Mouse (Mus musculus): ENCODE measurements around the gene Mtss1l. TPM values are rescaled to one million over a fixed set of nuclear protein-coding genes. Genes with fewer than 3 reads are reported as not detected.
A peak's percentile ranks its signal among the peaks of the same experiment; 100 is the strongest.

The Mtss1l gene
- polyA plus RNA-seq, 1 experiment from 2014 or later, result 12.4 TPM

DNA sequence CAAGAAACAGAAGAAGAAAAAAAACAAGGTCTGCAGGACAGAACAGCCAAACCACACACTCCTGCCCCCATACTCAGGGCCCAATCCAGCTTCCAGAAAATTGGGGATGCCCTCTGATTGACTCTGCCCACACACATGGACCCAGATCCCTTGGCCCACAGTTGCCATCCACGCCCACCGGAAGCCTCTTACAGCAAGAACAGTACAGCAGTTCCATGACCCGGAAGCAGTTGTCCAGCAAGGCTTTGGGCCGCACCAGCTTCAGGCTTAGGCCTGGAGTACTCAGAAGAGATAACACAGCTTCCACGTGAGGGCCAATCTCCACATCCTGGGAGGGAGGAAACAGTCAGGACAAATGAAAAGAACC lies 21.2 kb downstream of the Mtss1l start:
- no peak for DNase-seq (ENCODE audit: low spot score)
- Histone ChIP-seq H3K4me1 (replicated peaks; ENCODE audit: insufficient read depth, low read length) (no peaks in the 10 kb centered on the region), H3K27ac (no peak overlapping the region), H3K27me3 (ENCODE audit: insufficient read depth, low read length) (no peaks in the 10 kb centered on the region), H3K4me2 (ENCODE audit: low read length) (no peak overlapping the region), H3K9me3 (replicated peaks; ENCODE audit: low read length) (no peaks in the 10 kb centered on the region), H3K36me3 (ENCODE audit: insufficient read depth, low read length) (peaks cover 23% of the 10 kb centered on the region), H3K9ac (ENCODE audit: low read depth, low read length) (no peak overlapping the region), H3K4me3 (replicated peaks; ENCODE audit: low read depth, low read length) (no peak overlapping the region)
- no peak for ATAC-seq (replicated peaks; ENCODE audit: low FRiP score, low read depth)
- 87% methylated on average over 5 of the region's 5 CpGs for WGBS
- TF ChIP-seq CTCF (IDR thresholded peaks at IDR 0.05; ENCODE audit: low read depth), result no peak

DNA sequence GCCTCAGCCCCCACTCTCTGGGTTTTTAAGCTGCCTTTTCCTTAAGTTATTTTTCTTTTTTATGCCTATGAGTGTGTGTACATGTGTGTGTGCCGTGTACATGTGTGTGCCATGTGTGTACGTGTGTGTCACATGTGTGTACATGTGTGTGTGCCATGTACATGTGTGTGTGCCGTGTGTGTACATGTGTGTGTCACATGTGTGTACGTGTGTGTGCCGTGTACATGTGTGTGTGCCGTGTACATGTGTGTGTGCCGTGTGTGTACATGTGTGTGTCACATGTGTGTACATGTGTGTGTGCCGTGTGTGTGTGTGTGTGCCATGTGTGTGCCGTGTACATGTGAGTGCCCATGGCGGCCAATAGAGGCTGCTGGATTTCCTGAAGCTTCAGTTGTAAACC lies 23.9 kb downstream of the Mtss1l start:
- no peak overlapping the region for H3K4me2 ChIP-seq (ENCODE audit: low read length)
- DNase-seq (ENCODE audit: low spot score) (no peak), ATAC-seq (replicated peaks; ENCODE audit: low FRiP score, low read depth) (no peak)
- H3K9ac ChIP-seq (ENCODE audit: low read depth, low read length), result no peak overlapping the region
- no peaks in the 10 kb centered on the region for H3K4me1 ChIP-seq (replicated peaks; ENCODE audit: insufficient read depth, low read length)
- no peaks in the 10 kb centered on the region for H3K27me3 ChIP-seq (ENCODE audit: insufficient read depth, low read length)
- no peak for TF ChIP-seq CTCF (IDR thresholded peaks at IDR 0.05; ENCODE audit: low read depth)
- WGBS, result 93% methylated on average over 10 of the region's 10 CpGs
- H3K9me3 ChIP-seq (replicated peaks; ENCODE audit: low read length), result no peaks in the 10 kb centered on the region
- no peak overlapping the region for H3K27ac ChIP-seq
- H3K4me3 ChIP-seq (replicated peaks; ENCODE audit: low read depth, low read length), result no peak overlapping the region
- H3K36me3 ChIP-seq (ENCODE audit: insufficient read depth, low read length), result no peaks in the 10 kb centered on the region

DNA sequence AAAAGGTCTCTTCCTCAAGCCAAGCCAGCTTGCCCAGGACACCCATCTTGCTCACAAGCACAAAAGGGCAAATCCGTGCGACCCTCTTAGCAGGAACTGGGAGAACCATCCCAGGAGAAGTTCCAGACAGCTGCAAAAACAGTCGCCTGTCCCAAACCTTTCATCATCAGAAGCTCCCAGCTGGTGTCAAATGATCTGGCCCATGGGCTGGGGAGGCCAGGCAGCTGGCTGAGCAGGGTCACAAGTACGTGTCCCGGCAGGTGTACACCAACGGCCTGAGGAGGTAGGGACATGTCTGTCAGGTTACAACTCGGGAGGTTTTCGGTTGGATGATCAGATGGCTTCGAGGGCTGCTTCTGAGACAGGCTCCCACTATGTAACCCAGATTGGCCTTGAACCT lies 25.4 kb downstream of the Mtss1l start:
- no peak overlapping the region for H3K27ac ChIP-seq
- no peak for TF ChIP-seq CTCF (IDR thresholded peaks at IDR 0.05; ENCODE audit: low read depth)
- 33% methylated on average over 9 of the region's 9 CpGs for WGBS
- no peak overlapping the region for H3K4me2 ChIP-seq (ENCODE audit: low read length)
- H3K9ac ChIP-seq (ENCODE audit: low read depth, low read length), result no peak overlapping the region
- no peak for DNase-seq (ENCODE audit: low spot score)
- H3K36me3 ChIP-seq (ENCODE audit: insufficient read depth, low read length), result no peaks in the 10 kb centered on the region
- ATAC-seq (replicated peaks; ENCODE audit: low FRiP score, low read depth), result no peak
- no peaks in the 10 kb centered on the region for H3K4me1 ChIP-seq (replicated peaks; ENCODE audit: insufficient read depth, low read length)
- no peaks in the 10 kb centered on the region for H3K9me3 ChIP-seq (replicated peaks; ENCODE audit: low read length)
- no peak overlapping the region for H3K4me3 ChIP-seq (replicated peaks; ENCODE audit: low read depth, low read length)
- no peaks in the 10 kb centered on the region for H3K27me3 ChIP-seq (ENCODE audit: insufficient read depth, low read length)

DNA sequence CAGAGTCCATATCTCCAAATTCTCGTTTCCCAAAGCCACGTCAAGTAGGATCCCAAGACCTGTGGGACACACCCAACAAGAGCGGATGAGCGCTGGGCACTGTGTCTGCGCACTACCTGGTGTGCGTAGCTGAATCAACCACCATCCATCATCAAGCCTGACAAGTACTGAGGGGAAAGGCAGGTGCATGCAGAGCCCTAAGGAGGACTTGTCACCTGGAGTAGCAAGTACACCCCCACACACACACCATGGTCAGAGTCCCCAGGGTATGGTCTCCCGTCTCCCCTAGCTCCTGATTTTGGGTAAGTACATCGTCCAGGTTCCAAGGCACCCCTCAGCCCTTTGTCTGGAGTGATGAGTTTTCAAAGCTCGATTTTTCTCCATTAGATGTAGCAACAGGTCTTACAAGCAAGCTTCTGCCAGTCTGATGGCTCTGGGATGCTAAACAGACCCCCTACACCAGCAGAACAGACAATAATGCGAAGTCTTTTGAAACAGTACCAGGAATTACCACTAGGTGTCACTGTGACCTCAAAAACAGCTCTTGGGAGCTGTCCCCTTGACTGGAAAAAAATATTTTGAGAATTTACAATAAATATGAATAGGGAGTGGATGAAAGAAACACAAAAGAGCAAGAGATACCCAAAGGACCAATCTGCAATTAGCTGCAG lies 28.4 kb downstream of the Mtss1l start:
- no peaks in the 10 kb centered on the region for H3K9me3 ChIP-seq (replicated peaks; ENCODE audit: low read length)
- DNase-seq (ENCODE audit: low spot score) (peak; percentile 81), ATAC-seq (replicated peaks; ENCODE audit: low FRiP score, low read depth) (0 out of 2 replicates have a peak, but pooled peaks have one; percentile 12)
- H3K4me3 ChIP-seq (replicated peaks; ENCODE audit: low read depth, low read length), result no peak overlapping the region
- H3K27me3 ChIP-seq (ENCODE audit: insufficient read depth, low read length), result no peaks in the 10 kb centered on the region
- H3K27ac ChIP-seq, result no peak overlapping the region
- H3K9ac ChIP-seq (ENCODE audit: low read depth, low read length), result no peak overlapping the region
- TF ChIP-seq CTCF (IDR thresholded peaks at IDR 0.05; ENCODE audit: low read depth), result peak; percentile 93
- H3K4me2 ChIP-seq (ENCODE audit: low read length), result no peak overlapping the region
- H3K4me1 ChIP-seq (replicated peaks; ENCODE audit: insufficient read depth, low read length), result no peaks in the 10 kb centered on the region
- no peaks in the 10 kb centered on the region for H3K36me3 ChIP-seq (ENCODE audit: insufficient read depth, low read length)
- 58% methylated on average over 10 of the region's 10 CpGs for WGBS

DNA sequence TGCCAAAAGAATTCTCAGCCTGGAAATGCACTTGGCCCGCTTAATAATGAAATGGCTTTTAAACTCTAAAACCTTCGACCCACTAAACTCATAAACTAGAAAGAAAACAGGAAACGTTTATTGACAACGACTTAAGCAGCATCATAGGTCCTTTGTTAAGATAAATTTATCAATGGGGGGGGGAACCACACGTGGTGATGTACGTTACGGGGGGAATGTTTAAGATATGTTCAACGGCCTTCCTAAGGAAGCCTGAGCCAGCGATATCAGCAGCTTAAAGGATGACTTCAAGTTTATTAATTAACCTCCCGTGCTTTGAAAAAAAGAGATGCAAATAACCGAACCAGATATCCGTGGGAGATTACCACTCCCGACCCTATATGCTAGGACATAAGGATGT lies 29.0 kb downstream of the Mtss1l start:
- Histone ChIP-seq H3K4me3 (replicated peaks; ENCODE audit: low read depth, low read length) (no peak overlapping the region), H3K36me3 (ENCODE audit: insufficient read depth, low read length) (no peaks in the 10 kb centered on the region), H3K27me3 (ENCODE audit: insufficient read depth, low read length) (no peaks in the 10 kb centered on the region), H3K4me2 (ENCODE audit: low read length) (no peak overlapping the region), H3K27ac (no peak overlapping the region), H3K9me3 (replicated peaks; ENCODE audit: low read length) (no peaks in the 10 kb centered on the region), H3K9ac (ENCODE audit: low read depth, low read length) (no peak overlapping the region), H3K4me1 (replicated peaks; ENCODE audit: insufficient read depth, low read length) (no peaks in the 10 kb centered on the region)
- no peak for ATAC-seq (replicated peaks; ENCODE audit: low FRiP score, low read depth)
- no peak for DNase-seq (ENCODE audit: low spot score)
- WGBS, result 24% methylated on average over 13 of the region's 13 CpGs
- no peak for TF ChIP-seq CTCF (IDR thresholded peaks at IDR 0.05; ENCODE audit: low read depth)

DNA sequence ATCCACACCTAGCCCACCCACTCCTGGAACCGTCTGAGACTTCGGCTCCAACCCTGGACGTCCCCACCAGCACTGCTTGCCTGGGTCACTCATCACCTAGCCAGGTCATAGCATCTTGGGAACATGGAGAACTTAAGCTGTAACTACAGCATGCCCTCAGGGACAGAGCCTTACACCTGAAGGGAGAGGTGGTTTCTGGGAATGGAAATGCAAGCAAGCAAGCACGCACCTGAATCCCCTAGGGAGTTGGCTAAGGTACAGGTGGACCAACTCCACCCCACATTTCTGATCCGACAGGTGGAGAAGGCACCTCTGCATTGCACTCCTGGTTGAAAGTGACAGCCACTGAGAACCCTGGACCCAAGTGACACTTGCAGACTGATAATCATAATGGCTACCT lies 30.2 kb downstream of the Mtss1l start:
- H3K9me3 ChIP-seq (replicated peaks; ENCODE audit: low read length), result no peaks in the 10 kb centered on the region
- ATAC-seq (replicated peaks; ENCODE audit: low FRiP score, low read depth) (no peak), DNase-seq (ENCODE audit: low spot score) (no peak)
- no peak for TF ChIP-seq CTCF (IDR thresholded peaks at IDR 0.05; ENCODE audit: low read depth)
- H3K27me3 ChIP-seq (ENCODE audit: insufficient read depth, low read length), result no peaks in the 10 kb centered on the region
- no peaks in the 10 kb centered on the region for H3K4me1 ChIP-seq (replicated peaks; ENCODE audit: insufficient read depth, low read length)
- no peaks in the 10 kb centered on the region for H3K36me3 ChIP-seq (ENCODE audit: insufficient read depth, low read length)
- WGBS, result 71% methylated on average over 5 of the region's 5 CpGs
- H3K27ac ChIP-seq, result no peak overlapping the region
- H3K4me2 ChIP-seq (ENCODE audit: low read length), result no peak overlapping the region
- no peak overlapping the region for H3K4me3 ChIP-seq (replicated peaks; ENCODE audit: low read depth, low read length)
- H3K9ac ChIP-seq (ENCODE audit: low read depth, low read length), result no peak overlapping the region

DNA sequence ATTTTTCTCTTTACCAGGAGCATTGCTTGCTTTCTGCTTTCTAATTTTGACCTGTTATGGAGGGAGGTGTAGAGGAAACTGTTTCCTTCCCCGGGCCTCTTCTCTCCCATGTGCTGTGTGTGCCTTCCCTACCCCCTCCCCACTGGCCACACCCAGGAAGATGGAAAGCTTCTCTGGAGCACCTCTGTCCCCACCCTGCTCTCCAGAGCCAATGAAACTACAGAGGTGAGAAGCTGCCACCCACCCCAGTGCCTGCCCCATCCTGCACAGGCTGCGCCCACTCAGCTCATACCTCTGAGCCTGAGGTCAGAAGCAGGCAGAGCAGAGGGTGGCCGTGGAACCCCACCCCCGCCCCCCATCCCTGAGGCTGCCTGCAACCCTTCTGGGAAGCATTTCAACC lies 33.4 kb downstream of the Mtss1l start:
- H3K4me1 ChIP-seq (replicated peaks; ENCODE audit: insufficient read depth, low read length), result no peaks in the 10 kb centered on the region
- H3K9me3 ChIP-seq (replicated peaks; ENCODE audit: low read length), result no peaks in the 10 kb centered on the region
- no peak overlapping the region for H3K4me2 ChIP-seq (ENCODE audit: low read length)
- no peak overlapping the region for H3K27ac ChIP-seq
- ATAC-seq (replicated peaks; ENCODE audit: low FRiP score, low read depth) (peak; percentile 55; the same call in 1 of the 2 replicates), DNase-seq (ENCODE audit: low spot score) (no peak)
- no peak overlapping the region for H3K4me3 ChIP-seq (replicated peaks; ENCODE audit: low read depth, low read length)
- no peaks in the 10 kb centered on the region for H3K36me3 ChIP-seq (ENCODE audit: insufficient read depth, low read length)
- H3K27me3 ChIP-seq (ENCODE audit: insufficient read depth, low read length), result no peaks in the 10 kb centered on the region
- no peak for TF ChIP-seq CTCF (IDR thresholded peaks at IDR 0.05; ENCODE audit: low read depth)
- 40% methylated on average over 4 of the region's 4 CpGs for WGBS
- no peak overlapping the region for H3K9ac ChIP-seq (ENCODE audit: low read depth, low read length)

Data from kidney, postnatal 0 days (tissue).